Mouse (Mus musculus) CH12.LX (cell line): ENCODE data around the gene Gja5.

Experiments used
- NELFE ChIP-seq: IDR thresholded peaks from 2 replicates; pipeline ENCODE4 v1.6.1; 2011; ENCODE audit warnings: low read depth, low read length, improper control_type of control experiment
- ZKSCAN1 ChIP-seq: IDR thresholded peaks from 2 replicates; pipeline ENCODE4 v1.6.1; 2012; ENCODE audit warnings: low read depth, inconsistent platforms, low read length, improper control_type of control experiment, borderline replicate concordance

DNA sequence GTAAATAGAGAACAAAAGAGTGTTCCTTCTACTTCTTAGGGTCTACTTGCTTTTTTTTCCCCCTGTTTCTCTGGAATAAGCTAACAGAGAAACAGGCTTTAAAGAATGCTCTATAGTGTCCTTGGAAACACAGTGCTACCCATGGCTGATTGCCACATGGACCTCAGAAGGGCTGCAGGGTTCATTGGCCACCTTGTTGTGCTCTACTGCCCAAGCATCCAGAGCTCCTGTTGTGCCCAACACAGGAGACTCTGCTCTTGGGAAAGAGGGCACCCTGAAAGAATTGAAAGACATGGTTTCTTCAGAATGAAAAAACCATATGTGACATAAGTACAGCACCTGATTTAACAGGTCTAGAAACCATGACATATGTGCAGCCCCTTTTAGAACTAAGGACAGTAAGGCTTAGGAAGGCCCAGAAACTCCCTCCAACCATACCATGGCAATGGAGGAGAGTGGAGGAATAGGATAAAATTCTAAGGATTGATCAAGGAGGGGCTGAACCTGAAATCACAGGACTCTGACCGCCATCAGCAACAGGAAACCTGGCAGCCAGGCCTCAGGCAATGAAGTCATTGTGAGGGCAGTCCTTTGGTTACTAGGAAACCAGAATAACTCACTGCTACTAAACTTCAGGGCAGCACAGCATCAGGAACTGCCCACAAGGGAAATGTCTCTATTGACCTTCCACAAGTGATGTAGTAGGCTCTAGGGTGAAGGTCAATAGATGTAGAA lies 200.4 kb downstream of the Gja5 start:
- TF ChIP-seq ZKSCAN1 (no peak), NELFE (no peak)
